Mouse (Mus musculus) embryonic fibroblast, embryonic 13.5 days (primary cell): ENCODE measurements around the gene Osbpl6.

Source experiments
- CTCF ChIP-seq: IDR thresholded peaks from 2 replicates; pipeline ENCODE4 v1.5.1; 2011; ENCODE audit warnings: mild to moderate bottlenecking, control low read depth, low read length, moderate library complexity, borderline replicate concordance; ENCODE audit not compliant: insufficient read depth
- POLR2A ChIP-seq: IDR thresholded peaks from 2 replicates; pipeline ENCODE4 v1.6.1; 2011; ENCODE audit warnings: low read depth, mild to moderate bottlenecking, control low read depth, low read length, moderate library complexity

GRCm38 (mm10) chr2:76602256-76602655, 195.9 kb downstream of the Osbpl6 start:
- TF ChIP-seq CTCF (no peak), POLR2A (no peak)
